Mouse (Mus musculus): Measurements from ENCODE around the gene Atp5g2. TPM values are rescaled to one million over a fixed set of nuclear protein-coding genes. Genes with fewer than 3 reads are reported as not detected.

Gene Atp5g2
- polyA plus RNA-seq, 1 experiment from 2014 or later: 67.5 TPM

DNA sequence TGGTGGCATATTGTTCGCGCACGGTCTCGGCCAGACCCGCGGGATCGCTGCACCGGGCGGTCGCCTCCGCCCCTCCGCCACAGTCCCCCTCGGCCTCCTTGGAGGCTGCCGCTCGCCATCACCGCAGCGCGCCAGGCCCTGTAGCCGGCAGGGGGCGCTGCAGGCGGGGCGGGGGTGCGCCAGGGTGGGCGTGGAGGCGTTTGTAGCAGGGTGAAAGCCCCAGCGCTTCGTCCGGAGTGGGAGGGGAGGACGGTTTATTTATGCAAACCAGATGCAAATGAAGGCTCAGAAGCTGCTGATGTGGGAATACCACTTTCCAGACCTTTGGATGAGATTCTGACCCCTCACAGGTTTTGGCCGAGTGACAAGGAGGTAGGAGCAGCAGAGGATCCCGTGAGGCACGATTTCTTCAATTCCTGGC is 20.8 kb upstream of the Atp5g2 start:
- peak; percentile 90 for ATAC-seq (ENCODE audit: low FRiP score)
- Histone ChIP-seq H3K4me3 (replicated peaks) (peak overlapping the region; percentile 43), H3K9me3 (no peaks in the 10 kb centered on the region), H3K36me3 (replicated peaks) (no peaks in the 10 kb centered on the region), H3K9ac (peak overlapping the region; percentile 50; the same call in 1 of the 2 replicates), H3K4me2 (peak overlapping the region; percentile 64), H3K27me3 (peaks cover 87% of the 10 kb centered on the region), H3K27ac (peak overlapping the region; percentile 65), H3K4me1 (peaks cover 34% of the 10 kb centered on the region)
- under 1% methylated on average over 31 of the region's 32 CpGs for WGBS

DNA sequence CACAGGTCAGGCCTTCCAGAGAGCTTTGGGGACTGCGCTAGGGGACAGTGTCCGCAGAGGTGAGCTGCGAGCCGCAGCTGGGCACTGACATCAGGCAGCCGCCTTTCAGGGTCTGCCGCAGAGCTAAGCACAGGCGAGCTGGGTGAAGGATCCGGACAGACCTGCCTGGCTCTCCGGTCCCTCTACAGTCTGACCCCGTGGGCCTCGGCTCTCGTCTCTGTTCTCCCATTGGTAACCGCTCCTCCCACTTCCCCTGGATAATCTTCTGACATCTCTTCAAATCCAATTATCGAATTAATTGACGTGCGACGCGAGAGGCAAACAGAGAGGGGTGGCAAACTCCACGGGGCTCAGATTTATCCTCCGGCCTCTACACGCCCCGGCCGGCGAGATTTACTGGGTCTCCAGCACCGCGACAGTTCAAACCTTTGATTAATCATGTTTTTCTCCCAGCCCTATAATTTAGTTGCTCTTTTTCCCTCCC is 20.2 kb upstream of the Atp5g2 start:
- WGBS: under 1% methylated on average over 26 of the region's 26 CpGs

DNA sequence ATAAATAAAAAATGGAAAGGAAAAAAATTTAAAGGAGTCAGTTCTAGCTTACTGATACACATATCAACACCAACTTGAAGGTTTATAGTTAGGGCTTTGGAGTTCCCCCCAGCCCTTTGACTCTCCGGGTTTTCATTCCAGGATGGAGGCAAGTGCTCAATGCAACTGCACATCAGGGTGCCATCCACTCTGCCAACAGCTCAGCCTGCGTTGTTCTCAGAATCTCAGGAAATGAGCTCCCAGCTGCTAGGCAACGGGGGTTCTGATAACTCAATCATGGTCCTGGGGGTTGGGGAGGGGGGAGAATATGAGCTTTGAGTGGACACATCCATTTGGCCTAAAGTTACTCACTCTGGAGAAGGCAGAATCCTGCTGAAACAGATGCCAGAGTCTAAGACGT is 13.6 kb upstream of the Atp5g2 start:
- ATAC-seq (ENCODE audit: low FRiP score): no peak

More for the DNA sequence above, 20.2 kb upstream of the Atp5g2 start:
- no peaks in the 10 kb centered on the region for H3K9me3 ChIP-seq
- H3K4me3 ChIP-seq (replicated peaks): peak overlapping the region; percentile 43
- H3K27ac ChIP-seq: peak overlapping the region; percentile 59
- no peaks in the 10 kb centered on the region for H3K36me3 ChIP-seq (replicated peaks)
- peak overlapping the region; percentile 42; the same call in 1 of the 2 replicates for H3K9ac ChIP-seq
- peaks cover 34% of the 10 kb centered on the region for H3K4me1 ChIP-seq
- ATAC-seq (ENCODE audit: low FRiP score): peak; percentile 58
- H3K27me3 ChIP-seq: peaks cover 87% of the 10 kb centered on the region
- peak overlapping the region; percentile 64 for H3K4me2 ChIP-seq

DNA sequence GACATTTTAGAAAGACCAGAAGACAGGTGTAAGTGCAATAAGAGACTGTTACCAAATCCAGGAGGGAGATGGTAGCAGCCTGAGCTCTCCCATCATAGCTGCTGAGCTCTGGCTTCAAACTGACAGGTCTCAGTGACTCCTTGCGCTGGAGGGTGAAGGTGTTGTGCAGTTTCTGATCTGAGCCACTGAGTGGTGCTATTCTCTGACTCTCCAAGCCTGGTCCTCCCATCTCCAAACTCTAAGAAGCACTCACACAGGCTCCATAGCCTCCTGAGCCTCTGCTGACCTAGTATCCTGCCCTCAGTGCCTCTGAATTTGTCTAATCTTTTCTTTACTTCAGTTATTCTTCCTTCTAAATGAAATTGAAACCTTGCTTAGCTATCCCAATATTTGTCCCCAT is 11.5 kb upstream of the Atp5g2 start:
- no peak overlapping the region for H3K27ac ChIP-seq
- H3K4me3 ChIP-seq (replicated peaks): no peak overlapping the region
- no peak overlapping the region for H3K4me2 ChIP-seq
- peaks cover 16% of the 10 kb centered on the region for H3K4me1 ChIP-seq
- no peaks in the 10 kb centered on the region for H3K36me3 ChIP-seq (replicated peaks)
- ATAC-seq (ENCODE audit: low FRiP score): no peak
- no peaks in the 10 kb centered on the region for H3K9me3 ChIP-seq
- WGBS: 5% methylated on average over 1 of the region's 1 CpGs
- H3K9ac ChIP-seq: no peak overlapping the region
- peaks cover 38% of the 10 kb centered on the region for H3K27me3 ChIP-seq

More for the DNA sequence above, 13.6 kb upstream of the Atp5g2 start:
- no peak overlapping the region for H3K4me3 ChIP-seq (replicated peaks)
- H3K4me2 ChIP-seq: no peak overlapping the region
- H3K9me3 ChIP-seq: no peaks in the 10 kb centered on the region
- WGBS: 11% methylated on average over 4 of the region's 4 CpGs
- peaks cover 51% of the 10 kb centered on the region for H3K27me3 ChIP-seq
- peaks cover 16% of the 10 kb centered on the region for H3K4me1 ChIP-seq
- H3K36me3 ChIP-seq (replicated peaks): no peaks in the 10 kb centered on the region
- H3K27ac ChIP-seq: no peak overlapping the region
- H3K9ac ChIP-seq: no peak overlapping the region

DNA sequence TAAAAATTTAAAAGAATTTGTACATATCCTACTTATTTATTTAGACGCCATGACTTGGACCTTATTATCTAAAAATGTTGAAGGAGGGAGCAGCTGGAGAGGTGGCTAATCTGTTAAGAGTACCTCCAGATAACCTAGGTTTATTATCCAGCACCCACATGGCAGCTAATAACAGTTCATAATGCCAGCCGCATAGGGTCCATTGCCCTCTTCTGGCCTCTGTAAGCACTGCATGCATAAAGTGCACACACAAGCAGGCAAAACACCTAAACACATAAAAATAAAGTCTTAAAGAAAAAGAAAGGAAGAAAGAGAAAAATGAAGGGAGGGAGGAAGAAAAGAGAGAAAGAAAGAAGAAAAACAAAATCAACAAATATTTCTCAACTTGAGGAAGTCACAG is 4.2 kb upstream of the Atp5g2 start:
- WGBS: 93% methylated on average over 2 of the region's 2 CpGs
- Histone ChIP-seq H3K36me3 (replicated peaks) (no peaks in the 10 kb centered on the region), H3K9ac (no peak overlapping the region), H3K4me1 (peaks cover 24% of the 10 kb centered on the region), H3K4me2 (no peak overlapping the region), H3K4me3 (replicated peaks) (no peak overlapping the region), H3K27me3 (no peaks in the 10 kb centered on the region), H3K9me3 (no peaks in the 10 kb centered on the region), H3K27ac (no peak overlapping the region)
- no peak for ATAC-seq (ENCODE audit: low FRiP score)

DNA sequence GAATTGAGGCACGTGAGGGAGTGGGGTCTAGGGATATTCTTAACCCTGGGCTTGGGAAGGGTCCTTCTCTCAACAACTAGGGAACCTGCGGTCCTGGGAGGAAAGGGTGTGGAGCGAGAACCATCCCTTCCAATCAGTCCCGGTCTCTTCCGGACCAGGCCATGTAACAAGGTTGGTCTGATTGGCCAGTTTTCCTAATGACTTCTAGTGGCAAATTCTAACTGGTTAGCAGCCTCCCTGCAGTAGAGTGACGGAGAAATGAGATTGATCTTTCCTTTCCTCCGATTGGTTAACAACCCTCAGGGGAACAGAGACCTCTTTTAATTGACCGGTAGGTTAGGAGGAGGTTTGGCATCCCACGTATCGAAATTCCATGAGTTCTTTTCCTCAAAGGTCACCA is 1.4 kb upstream of the Atp5g2 start:
- WGBS: 2% methylated on average over 10 of the region's 10 CpGs
- Histone ChIP-seq H3K27ac (peak overlapping the region; percentile 75), H3K27me3 (no peaks in the 10 kb centered on the region), H3K9me3 (no peaks in the 10 kb centered on the region), H3K4me3 (replicated peaks) (0 out of 2 replicates have a peak overlapping the region, but pooled peaks have one; percentile 10), H3K9ac (no peak overlapping the region), H3K36me3 (replicated peaks) (peaks cover 5% of the 10 kb centered on the region; the same call in 1 of the 2 replicates), H3K4me1 (peaks cover 36% of the 10 kb centered on the region), H3K4me2 (peak overlapping the region; percentile 78)
- ATAC-seq (ENCODE audit: low FRiP score): peak; percentile 63

DNA sequence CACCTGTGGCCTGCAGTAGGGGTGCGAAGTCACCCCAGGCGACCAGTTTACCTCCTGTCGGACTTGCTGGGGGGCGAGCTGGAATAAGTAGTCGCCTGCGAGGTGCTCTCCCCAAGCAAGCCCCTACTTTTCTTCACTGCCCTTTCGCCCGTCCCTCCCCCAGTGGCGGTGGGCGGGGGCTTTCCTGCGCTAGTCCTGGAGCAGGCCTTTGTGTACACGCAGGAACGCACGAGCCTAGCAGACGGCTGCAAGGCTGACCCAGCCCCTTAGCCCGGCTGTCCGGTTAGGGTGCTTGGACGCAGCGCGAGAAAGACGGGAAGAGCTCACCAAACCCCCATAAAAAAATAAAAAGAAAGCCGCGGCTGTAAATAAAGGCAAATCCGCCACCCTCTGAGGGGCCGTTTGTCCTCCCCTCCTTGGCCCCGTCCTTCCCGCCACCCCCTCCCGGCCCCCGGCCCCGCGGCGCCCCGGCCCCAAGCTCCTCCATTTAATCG is 384 bp downstream of the Atp5g2 start:
- no peaks in the 10 kb centered on the region for H3K27me3 ChIP-seq
- peaks cover 36% of the 10 kb centered on the region for H3K4me1 ChIP-seq
- H3K36me3 ChIP-seq (replicated peaks): peaks cover 20% of the 10 kb centered on the region
- H3K27ac ChIP-seq: peak overlapping the region; percentile 99
- H3K9me3 ChIP-seq: no peaks in the 10 kb centered on the region
- ATAC-seq (ENCODE audit: low FRiP score): peak; percentile 70
- H3K4me2 ChIP-seq: peak overlapping the region; percentile 78
- H3K9ac ChIP-seq: peak overlapping the region; percentile 74
- 1% methylated on average over 34 of the region's 34 CpGs for WGBS
- H3K4me3 ChIP-seq (replicated peaks): peak overlapping the region; percentile 47

DNA sequence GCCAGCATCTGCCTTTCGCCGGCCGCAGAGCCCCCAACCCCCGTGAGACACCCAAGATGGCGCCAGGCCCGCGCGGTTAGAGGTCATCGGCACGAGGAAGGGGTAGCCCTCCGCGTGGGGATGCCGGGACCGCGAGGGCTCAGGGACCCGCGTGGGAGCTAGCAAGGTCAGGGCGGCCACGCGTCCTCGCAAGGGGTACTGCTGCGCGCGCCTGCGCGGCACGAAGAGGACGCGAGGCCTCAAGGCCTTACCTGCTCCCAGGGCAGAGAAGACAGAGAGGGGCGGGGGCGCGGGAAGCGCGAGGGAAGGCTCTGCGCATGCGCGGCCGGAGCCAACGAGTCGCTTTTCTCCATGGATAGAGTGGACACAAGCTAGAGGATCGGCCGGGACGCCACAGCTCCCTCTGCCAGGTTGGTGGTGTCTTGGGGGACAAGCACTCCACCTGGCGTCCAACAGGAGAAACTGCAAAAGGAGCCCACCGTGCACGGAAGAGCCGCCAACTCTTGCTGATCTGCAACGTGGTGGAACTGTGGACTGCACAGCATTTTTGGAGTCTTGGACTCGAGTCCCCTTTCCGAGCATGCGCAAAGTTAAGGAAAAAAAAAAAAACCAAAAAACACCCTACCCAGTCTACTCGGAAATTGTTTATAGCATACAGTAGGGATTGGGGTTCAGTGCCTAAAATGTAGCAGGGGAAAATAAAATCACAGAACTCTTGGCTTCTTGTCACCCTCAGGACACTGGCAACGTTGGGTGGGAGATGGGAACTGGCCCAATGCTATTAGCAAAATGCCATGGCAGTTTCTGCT is 1.2 kb downstream of the Atp5g2 start:
- H3K27ac ChIP-seq: peak overlapping the region; percentile 99
- peak overlapping the region; percentile 96 for H3K9ac ChIP-seq
- H3K4me1 ChIP-seq: peaks cover 36% of the 10 kb centered on the region
- no peaks in the 10 kb centered on the region for H3K9me3 ChIP-seq
- no peaks in the 10 kb centered on the region for H3K27me3 ChIP-seq
- H3K36me3 ChIP-seq (replicated peaks): peaks cover 28% of the 10 kb centered on the region
- WGBS: under 1% methylated on average over 53 of the region's 53 CpGs
- H3K4me3 ChIP-seq (replicated peaks): peak overlapping the region; percentile 75
- H3K4me2 ChIP-seq: peak overlapping the region; percentile 79
- peak; percentile 91 for ATAC-seq (ENCODE audit: low FRiP score)

DNA sequence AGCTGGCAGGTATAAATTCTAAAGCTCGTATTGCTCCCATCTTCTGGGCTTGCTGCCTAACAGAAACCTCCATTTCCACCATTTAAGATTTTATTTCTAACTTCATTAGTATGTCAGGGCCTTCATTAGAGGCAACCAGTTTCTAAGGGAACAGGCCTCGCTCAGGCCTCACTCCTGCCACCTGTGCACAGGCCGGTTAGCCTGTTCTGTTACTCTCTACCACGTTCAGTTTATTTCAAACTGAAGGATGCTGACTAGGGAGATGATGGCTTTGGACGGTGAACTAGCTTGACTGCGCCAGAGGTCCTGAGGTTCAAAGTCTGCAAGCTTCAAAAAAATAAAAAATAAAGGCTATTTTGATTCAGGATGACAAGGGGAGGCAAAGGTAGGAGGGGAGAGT is 1.9 kb downstream of the Atp5g2 start:
- 16% methylated on average over 6 of the region's 6 CpGs for WGBS

DNA sequence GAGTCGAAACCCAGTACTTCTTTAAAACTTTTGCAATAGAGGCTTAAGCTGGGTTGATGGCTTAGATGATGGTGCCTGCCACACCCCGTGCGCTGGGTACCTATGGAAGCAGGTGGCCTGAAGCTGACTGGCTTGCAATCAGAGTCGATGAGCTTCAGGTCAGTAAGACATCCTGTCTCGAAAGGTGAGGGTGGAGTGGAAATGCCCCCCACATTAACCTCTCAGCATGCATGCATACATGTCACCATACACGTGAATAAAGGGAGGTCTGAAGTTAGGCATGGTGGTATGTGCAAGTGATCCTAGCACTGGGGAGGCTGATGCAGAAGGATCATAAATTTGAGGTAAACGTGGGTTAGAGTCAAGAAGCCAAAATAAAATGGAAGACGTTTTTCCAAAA is 2.6 kb downstream of the Atp5g2 start:
- H3K27ac ChIP-seq: no peak overlapping the region
- H3K36me3 ChIP-seq (replicated peaks): peaks cover 37% of the 10 kb centered on the region
- H3K9ac ChIP-seq: peak overlapping the region; percentile 17; the same call in 1 of the 2 replicates
- H3K9me3 ChIP-seq: no peaks in the 10 kb centered on the region
- no peak for ATAC-seq (ENCODE audit: low FRiP score)
- H3K4me2 ChIP-seq: peak overlapping the region; percentile 79
- H3K4me1 ChIP-seq: peaks cover 36% of the 10 kb centered on the region
- H3K27me3 ChIP-seq: no peaks in the 10 kb centered on the region
- H3K4me3 ChIP-seq (replicated peaks): 0 out of 2 replicates have a peak overlapping the region, but pooled peaks have one; percentile 7
- WGBS: 92% methylated on average over 8 of the region's 8 CpGs

More for the DNA sequence above, 1.9 kb downstream of the Atp5g2 start:
- Histone ChIP-seq H3K4me1 (peaks cover 36% of the 10 kb centered on the region), H3K9ac (peak overlapping the region; percentile 96), H3K4me2 (peak overlapping the region; percentile 79), H3K27ac (peak overlapping the region; percentile 99), H3K4me3 (replicated peaks) (peak overlapping the region; percentile 75), H3K9me3 (no peaks in the 10 kb centered on the region), H3K36me3 (replicated peaks) (peaks cover 30% of the 10 kb centered on the region), H3K27me3 (no peaks in the 10 kb centered on the region)
- ATAC-seq (ENCODE audit: low FRiP score): no peak

DNA sequence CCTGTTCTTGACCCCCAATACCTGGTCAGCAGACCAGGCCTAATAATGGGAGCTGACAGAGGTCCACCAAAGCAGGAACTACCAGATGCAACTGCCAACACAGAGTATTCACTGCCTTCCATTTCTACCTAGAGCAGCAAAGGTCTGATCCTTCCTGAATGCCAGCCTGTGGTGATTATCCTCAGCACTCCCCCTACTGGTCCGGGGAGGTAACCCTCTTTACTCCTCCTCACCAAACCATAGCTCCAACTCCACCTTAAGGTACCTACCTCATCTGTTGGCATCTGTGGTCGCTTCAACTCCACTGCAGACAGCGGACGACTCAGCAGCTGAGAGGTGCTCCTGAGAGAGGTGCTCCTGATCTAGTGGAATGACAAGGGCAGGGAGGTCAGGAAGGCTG is 6.7 kb downstream of the Atp5g2 start:
- 59% methylated on average over 4 of the region's 4 CpGs for WGBS
- no peak for ATAC-seq (ENCODE audit: low FRiP score)
- Histone ChIP-seq H3K27me3 (no peaks in the 10 kb centered on the region), H3K9ac (no peak overlapping the region), H3K4me1 (peaks cover 11% of the 10 kb centered on the region), H3K9me3 (no peaks in the 10 kb centered on the region), H3K4me3 (replicated peaks) (no peak overlapping the region), H3K4me2 (no peak overlapping the region), H3K27ac (no peak overlapping the region), H3K36me3 (replicated peaks) (peaks cover 73% of the 10 kb centered on the region)

DNA sequence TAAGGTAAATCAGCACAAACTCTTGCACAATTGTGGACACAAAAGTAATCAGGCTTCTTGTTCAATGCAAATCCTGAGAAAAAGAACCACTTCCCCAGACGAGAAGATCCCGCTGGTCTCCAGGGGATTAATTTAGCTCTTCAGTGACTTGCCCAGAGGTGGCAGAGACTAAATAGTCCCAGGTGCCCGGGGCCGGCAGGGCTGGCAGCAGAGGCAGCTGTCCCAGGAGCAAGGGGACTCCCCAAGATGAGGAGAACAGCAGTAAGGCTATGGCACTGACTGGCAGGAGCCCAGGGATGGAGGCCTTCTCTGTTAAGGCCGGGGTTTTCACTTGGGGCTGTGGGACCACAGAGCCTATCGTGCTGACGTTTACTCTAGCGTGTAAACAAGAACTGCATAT is 8.3 kb downstream of the Atp5g2 start:
- Histone ChIP-seq H3K4me1 (no peaks in the 10 kb centered on the region), H3K36me3 (replicated peaks) (peaks cover 82% of the 10 kb centered on the region), H3K27me3 (no peaks in the 10 kb centered on the region), H3K9me3 (no peaks in the 10 kb centered on the region), H3K27ac (no peak overlapping the region), H3K4me3 (replicated peaks) (no peak overlapping the region), H3K9ac (no peak overlapping the region), H3K4me2 (no peak overlapping the region)
- WGBS: 92% methylated on average over 8 of the region's 8 CpGs
- no peak for ATAC-seq (ENCODE audit: low FRiP score)
